Mouse (Mus musculus) adrenal gland, postnatal 36 days (tissue): ENCODE data around the gene Atoh7. TPM values are rescaled to one million over a fixed set of nuclear protein-coding genes. Genes with fewer than 3 reads are reported as not detected.
A peak's percentile ranks its signal among the peaks of the same experiment; 100 is the strongest.
"Not testable (repeated sequence)": the region's sequence is repeated elsewhere in the genome, so short reads cannot be mapped to it uniquely, and the experiment has no call there.

Experiments
- DNase-seq, 2 experiments: peaks; one replicate each; pipeline ENCODE4 v3.0.0; 2021; ENCODE audit warnings: mixed read lengths in 1 of 2
- long read RNA-seq, 2 experiments: library from polyadenylated mRNA; stranded (forward); transcript quantifications; one replicate each; pipeline ENCODE4 v2.0.0; 2021; ENCODE audit warnings: borderline sequencing depth in 2 of 2
- total RNA-seq, 2 experiments: library from RNA; stranded (reverse); gene quantifications; 2 replicates each; pipeline ENCODE4 v1.2.3; 2021

Gene Atoh7
- total RNA-seq: not detected
- long read RNA-seq, experiment 1: 0 reads
- long read RNA-seq, experiment 2: 0 reads

- DNase-seq: no peak
Observed at GRCm38 (mm10) chr10:63099521-63099920, at the start of gene Atoh7. TSS of gene Atoh7 (plus strand) at chr10:63099651.

GRCm38 (mm10) chr10:63051267-63051666, 48.2 kb upstream of the Atoh7 start:
- no peak for DNase-seq

GRCm38 (mm10) chr10:63052011-63052410, 47.4 kb upstream of the Atoh7 start:
- no peak for DNase-seq

- DNase-seq: no peak
Observed at GRCm38 (mm10) chr10:63053007-63053406, 46.4 kb upstream of the Atoh7 start.

- DNase-seq: not testable (repeated sequence)
Observed at GRCm38 (mm10) chr10:63054071-63054470, 45.4 kb upstream of the Atoh7 start.

- no peak for DNase-seq
Observed at GRCm38 (mm10) chr10:63054586-63054985, 44.9 kb upstream of the Atoh7 start.

- peak; percentile 38 to 73 for DNase-seq
Observed at GRCm38 (mm10) chr10:63056966-63057750, 42.3 kb upstream of the Atoh7 start.

GRCm38 (mm10) chr10:63059862-63060261, 39.6 kb upstream of the Atoh7 start, which contains the start of gene Pbld1:
TSS of gene Pbld1 (plus strand) at chr10:63060162.
- no peak for DNase-seq

GRCm38 (mm10) chr10:63060406-63060805, 39.0 kb upstream of the Atoh7 start:
- DNase-seq: peak; percentile 34 to 60

- no peak for DNase-seq
Observed at GRCm38 (mm10) chr10:63061266-63061665, 38.2 kb upstream of the Atoh7 start.

GRCm38 (mm10) chr10:63062696-63063095, 36.8 kb upstream of the Atoh7 start:
- DNase-seq: no peak

- DNase-seq: no peak
Observed at GRCm38 (mm10) chr10:63063365-63063764, 36.1 kb upstream of the Atoh7 start.

GRCm38 (mm10) chr10:63064516-63064915, 34.9 kb upstream of the Atoh7 start:
- DNase-seq: no peak

GRCm38 (mm10) chr10:63065561-63065960, 33.9 kb upstream of the Atoh7 start:
- DNase-seq: no peak

GRCm38 (mm10) chr10:63065988-63066387, 33.5 kb upstream of the Atoh7 start:
- DNase-seq: peak; percentile 84 to 90

GRCm38 (mm10) chr10:63086304-63086703, 13.1 kb upstream of the Atoh7 start:
- no peak for DNase-seq

- DNase-seq: no peak
Observed at GRCm38 (mm10) chr10:63089103-63089757, 10.2 kb upstream of the Atoh7 start.

- peak in 1 of 2 experiments; percentile 6 for DNase-seq
Observed at GRCm38 (mm10) chr10:63089758-63090571, 9.5 kb upstream of the Atoh7 start.

GRCm38 (mm10) chr10:63091915-63092314, 7.5 kb upstream of the Atoh7 start:
- no peak for DNase-seq

GRCm38 (mm10) chr10:63092616-63093550, 6.6 kb upstream of the Atoh7 start:
- no peak for DNase-seq

- no peak for DNase-seq
Observed at GRCm38 (mm10) chr10:63096757-63097156, 2.7 kb upstream of the Atoh7 start.
